Mouse (Mus musculus): ENCODE data around the gene Zfp185. TPM values are rescaled to one million over a fixed set of nuclear protein-coding genes. Genes with fewer than 3 reads are reported as not detected.
"Not testable (repeated sequence)": the region's sequence is repeated elsewhere in the genome, so short reads cannot be mapped to it uniquely, and the experiment has no call there.

Zfp185 gene
- total and polyA plus RNA-seq, 3 experiments: 0.11 TPM; not detected in 2

GRCm38 (mm10) chrX:73064415-73064793 lies 77.3 kb downstream of the Zfp185 start, which contains the start of gene Pnma3:
Gene Pnma3, plus strand, starts transcription at chrX:73064787.
- DNase-seq (ENCODE audit: low spot score) (no peak), ATAC-seq (ENCODE audit: extremely low read depth, insufficient number of reproducible peaks, low FRiP score, poor library complexity, severe bottlenecking) (no peak)
- H3K4me3 ChIP-seq (ENCODE audit: low read depth, low read length): no peak within 1 kb of the TSS
- H3K4me1 ChIP-seq (ENCODE audit: insufficient read depth, low read depth, low read length): no peaks in the 10 kb centered on the region
- no peaks in the 10 kb centered on the region for H3K27me3 ChIP-seq (ENCODE audit: insufficient read depth, low read length)
- TF ChIP-seq GATA2 (IDR thresholded peaks at IDR 0.05; ENCODE audit: borderline replicate concordance, low read depth, low read length): no peak
- no peak for TF ChIP-seq GATA1 (IDR thresholded peaks at IDR 0.05; ENCODE audit: borderline replicate concordance, low read length)
- no peak for TF ChIP-seq CTCF (IDR thresholded peaks at IDR 0.05; ENCODE audit: low read depth, low read length)
- no peak for TF ChIP-seq TAL1 (conservative IDR thresholded peaks at IDR 0.05; ENCODE audit: low read depth, low read length)
- TF ChIP-seq POLR2AphosphoS5 (IDR thresholded peaks at IDR 0.05; ENCODE audit: insufficient replicate concordance, low read depth, low read length): no peak
- no peaks in the 10 kb centered on the region for H3K9me3 ChIP-seq (replicated peaks)
- no peaks in the 10 kb centered on the region for H3K36me3 ChIP-seq (replicated peaks)

- not testable (repeated sequence) for H3K9me3 ChIP-seq (replicated peaks)
Measured at GRCm38 (mm10) chrX:73066765-73067312, 79.7 kb downstream of the Zfp185 start.

More at GRCm38 (mm10) chrX:73066765-73067312, 79.7 kb downstream of the Zfp185 start:
- not testable (repeated sequence) for H3K4me1 ChIP-seq (ENCODE audit: insufficient read depth, low read depth, low read length); H3K27me3 ChIP-seq (ENCODE audit: insufficient read depth, low read length); ATAC-seq (ENCODE audit: extremely low read depth, insufficient number of reproducible peaks, low FRiP score, poor library complexity, severe bottlenecking); DNase-seq (ENCODE audit: low spot score); H3K4me3 ChIP-seq (ENCODE audit: low read depth, low read length); H3K36me3 ChIP-seq (replicated peaks)

Other genes starting within 250 kb of the Zfp185 start
- not detected in 2 replicates for gene Gabrq, start 162.2 kb upstream of the Zfp185 start, total RNA-seq (2014; fragmentation: Nextera tagmentation)
- gene Gabrq, start 162.2 kb upstream of the Zfp185 start, total RNA-seq (2017): 0.05 TPM in 1 of 2 replicates, not detected in the other
- gene Gabrq, start 162.2 kb upstream of the Zfp185 start, polyA plus RNA-seq (2012): not detected in 2 replicates
- gene Cetn2, start 68.9 kb upstream of the Zfp185 start, total RNA-seq (2014; fragmentation: Nextera tagmentation): 18.5 and 22.1 TPM in 2 replicates
- 140 and 157 TPM in 2 replicates for gene Cetn2, start 68.9 kb upstream of the Zfp185 start, total RNA-seq (2017)
- gene Cetn2, start 68.9 kb upstream of the Zfp185 start, polyA plus RNA-seq (2012): 3.2 and 4.6 TPM in 2 replicates
- 41.9 and 47.8 TPM in 2 replicates for gene Nsdhl, start 68.8 kb upstream of the Zfp185 start, total RNA-seq (2014; fragmentation: Nextera tagmentation)
- 50.2 and 51.2 TPM in 2 replicates for gene Nsdhl, start 68.8 kb upstream of the Zfp185 start, total RNA-seq (2017)
- 1.9 and 2.0 TPM in 2 replicates for gene Nsdhl, start 68.8 kb upstream of the Zfp185 start, polyA plus RNA-seq (2012)
- gene Pnma5, start 49.8 kb downstream of the Zfp185 start, total RNA-seq (2014; fragmentation: Nextera tagmentation): not detected in 2 replicates
- gene Pnma5, start 49.8 kb downstream of the Zfp185 start, total RNA-seq (2017): not detected in 2 replicates
- not detected in 2 replicates for gene Pnma5, start 49.8 kb downstream of the Zfp185 start, polyA plus RNA-seq (2012)
- not detected in 2 replicates for gene Pnma3, start 77.4 kb downstream of the Zfp185 start, total RNA-seq (2014; fragmentation: Nextera tagmentation)
- 0.05 TPM in 1 of 2 replicates, not detected in the other for gene Pnma3, start 77.4 kb downstream of the Zfp185 start, total RNA-seq (2017)
- not detected in 2 replicates for gene Pnma3, start 77.4 kb downstream of the Zfp185 start, polyA plus RNA-seq (2012)
- gene Xlr4a, start 95.1 kb downstream of the Zfp185 start, total RNA-seq (2014; fragmentation: Nextera tagmentation): not detected in 2 replicates
- not detected in 2 replicates for gene Xlr4a, start 95.1 kb downstream of the Zfp185 start, total RNA-seq (2017)
- gene Xlr4a, start 95.1 kb downstream of the Zfp185 start, polyA plus RNA-seq (2012): not detected in 2 replicates
- not detected in 2 replicates for gene Xlr3a, start 109.8 kb downstream of the Zfp185 start, total RNA-seq (2014; fragmentation: Nextera tagmentation)
- gene Xlr3a, start 109.8 kb downstream of the Zfp185 start, total RNA-seq (2017): 0.16 and 0.29 TPM in 2 replicates
- not detected in 2 replicates for gene Xlr3a, start 109.8 kb downstream of the Zfp185 start, polyA plus RNA-seq (2012)
- not detected in 2 replicates for gene Gm14685, start 129.7 kb downstream of the Zfp185 start, total RNA-seq (2014; fragmentation: Nextera tagmentation)
- 0.16 TPM in 1 of 2 replicates, not detected in the other for gene Gm14685, start 129.7 kb downstream of the Zfp185 start, total RNA-seq (2017)
- gene Gm14685, start 129.7 kb downstream of the Zfp185 start, polyA plus RNA-seq (2012): not detected in 2 replicates
- gene Xlr5b, start 161.5 kb downstream of the Zfp185 start, total RNA-seq (2014; fragmentation: Nextera tagmentation): not detected in 2 replicates
- not detected in 2 replicates for gene Xlr5b, start 161.5 kb downstream of the Zfp185 start, total RNA-seq (2017)
- gene Xlr5b, start 161.5 kb downstream of the Zfp185 start, polyA plus RNA-seq (2012): not detected in 2 replicates
- not detected in 2 replicates for gene DXBay18, start 162.1 kb downstream of the Zfp185 start, total RNA-seq (2014; fragmentation: Nextera tagmentation)
- not detected in 2 replicates for gene DXBay18, start 162.1 kb downstream of the Zfp185 start, total RNA-seq (2017)
- gene DXBay18, start 162.1 kb downstream of the Zfp185 start, polyA plus RNA-seq (2012): not detected in 2 replicates
- not detected in 2 replicates for gene Spin2d, start 189.7 kb downstream of the Zfp185 start, total RNA-seq (2014; fragmentation: Nextera tagmentation)
- 0.11 TPM in 1 of 2 replicates, not detected in the other for gene Spin2d, start 189.7 kb downstream of the Zfp185 start, total RNA-seq (2017)
- gene Spin2d, start 189.7 kb downstream of the Zfp185 start, polyA plus RNA-seq (2012): not detected in 2 replicates
- not detected in 2 replicates for gene Xlr3b, start 204.9 kb downstream of the Zfp185 start, total RNA-seq (2014; fragmentation: Nextera tagmentation)
- 0.11 TPM in 1 of 2 replicates, not detected in the other for gene Xlr3b, start 204.9 kb downstream of the Zfp185 start, total RNA-seq (2017)
- not detected in 2 replicates for gene Xlr3b, start 204.9 kb downstream of the Zfp185 start, polyA plus RNA-seq (2012)
- not detected in 2 replicates for gene Xlr4b, start 227.0 kb downstream of the Zfp185 start, total RNA-seq (2014; fragmentation: Nextera tagmentation)
- 0.11 TPM in 1 of 2 replicates, not detected in the other for gene Xlr4b, start 227.0 kb downstream of the Zfp185 start, total RNA-seq (2017)
- not detected in 2 replicates for gene Xlr4b, start 227.0 kb downstream of the Zfp185 start, polyA plus RNA-seq (2012)
- gene F8a, start 241.0 kb downstream of the Zfp185 start, total RNA-seq (2014; fragmentation: Nextera tagmentation): 2.0 and 2.3 TPM in 2 replicates
- gene F8a, start 241.0 kb downstream of the Zfp185 start, total RNA-seq (2017): 5.9 and 6.1 TPM in 2 replicates
- 14.7 and 18.2 TPM in 2 replicates for gene F8a, start 241.0 kb downstream of the Zfp185 start, polyA plus RNA-seq (2012)